Mouse (Mus musculus): ENCODE measurements around the gene Tbc1d22a. TPM values are rescaled to one million over a fixed set of nuclear protein-coding genes. Genes with fewer than 3 reads are reported as not detected.

Gene Tbc1d22a
- polyA plus RNA-seq, 1 experiment from 2014 or later = 10.8 TPM

- Histone ChIP-seq H3K36me3 (replicated peaks) (no peaks in the 10 kb centered on the region), H3K4me1 (peaks cover 8% of the 10 kb centered on the region), H3K27ac (no peak overlapping the region), H3K27me3 (ENCODE audit: poor library complexity, severe bottlenecking) (no peaks in the 10 kb centered on the region), H3K4me3 (no peak overlapping the region), H3K9me3 (no peaks in the 10 kb centered on the region)
- 91% methylated on average over 5 of the region's 5 CpGs for WGBS
- no peak for DNase-seq (ENCODE audit: extremely low spot score, low spot score)
Measured at GRCm38 (mm10) chr15:86449236-86449635, 235.0 kb downstream of the Tbc1d22a start.

GRCm38 (mm10) chr15:86449794-86450193 lies 235.5 kb downstream of the Tbc1d22a start:
- WGBS = 84% methylated on average over 2 of the region's 2 CpGs
- Histone ChIP-seq H3K9me3 (no peaks in the 10 kb centered on the region), H3K36me3 (replicated peaks) (no peaks in the 10 kb centered on the region), H3K27me3 (ENCODE audit: poor library complexity, severe bottlenecking) (no peaks in the 10 kb centered on the region), H3K4me3 (no peak overlapping the region), H3K27ac (no peak overlapping the region), H3K4me1 (peaks cover 8% of the 10 kb centered on the region)
- DNase-seq (ENCODE audit: extremely low spot score, low spot score) = no peak

- H3K4me3 ChIP-seq = no peak overlapping the region
- no peak overlapping the region for H3K27ac ChIP-seq
- no peak for DNase-seq (ENCODE audit: extremely low spot score, low spot score)
- no peaks in the 10 kb centered on the region for H3K27me3 ChIP-seq (ENCODE audit: poor library complexity, severe bottlenecking)
- H3K9me3 ChIP-seq = no peaks in the 10 kb centered on the region
- 73% methylated on average over 3 of the region's 3 CpGs for WGBS
- no peaks in the 10 kb centered on the region for H3K36me3 ChIP-seq (replicated peaks)
- H3K4me1 ChIP-seq = peaks cover 9% of the 10 kb centered on the region
Measured at GRCm38 (mm10) chr15:86459413-86459812, 245.2 kb downstream of the Tbc1d22a start.

GRCm38 (mm10) chr15:86462636-86463035 lies 248.4 kb downstream of the Tbc1d22a start:
- Histone ChIP-seq H3K4me1 (peaks cover 9% of the 10 kb centered on the region), H3K36me3 (replicated peaks) (no peaks in the 10 kb centered on the region), H3K27me3 (ENCODE audit: poor library complexity, severe bottlenecking) (no peaks in the 10 kb centered on the region), H3K4me3 (no peak overlapping the region), H3K9me3 (no peaks in the 10 kb centered on the region), H3K27ac (peak overlapping the region; percentile 48; the same call in 1 of the 2 replicates)
- WGBS = 92% methylated on average over 8 of the region's 8 CpGs
- DNase-seq (ENCODE audit: extremely low spot score, low spot score) = no peak

DNA sequence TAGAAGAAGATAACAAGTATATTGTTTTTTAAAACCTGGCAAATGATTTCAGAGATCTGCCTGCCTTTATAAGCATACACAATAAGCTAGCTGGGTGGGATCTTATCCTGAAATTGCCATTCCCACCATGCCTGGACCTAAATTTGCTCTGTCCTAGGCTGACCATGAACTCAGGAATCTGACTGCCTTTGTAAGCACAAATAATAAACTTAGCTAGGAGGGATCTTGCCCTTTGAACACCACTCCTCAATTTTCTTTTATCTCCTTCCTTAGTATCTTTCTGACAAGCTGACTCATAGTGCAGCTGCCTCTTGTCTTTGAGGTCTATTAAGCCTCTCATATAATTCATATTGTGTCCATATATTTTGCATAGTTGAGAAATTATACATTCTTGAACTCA lies 253.8 kb downstream of the Tbc1d22a start:
- H3K4me1 ChIP-seq = peaks cover 3% of the 10 kb centered on the region; the same call in 1 of the 2 replicates
- H3K9me3 ChIP-seq = peaks cover 10% of the 10 kb centered on the region; the same call in 1 of the 2 replicates
- H3K27ac ChIP-seq = no peak overlapping the region
- DNase-seq (ENCODE audit: extremely low spot score, low spot score) = no peak
- H3K27me3 ChIP-seq (ENCODE audit: poor library complexity, severe bottlenecking) = no peaks in the 10 kb centered on the region
- no peak overlapping the region for H3K4me3 ChIP-seq
- no peaks in the 10 kb centered on the region for H3K36me3 ChIP-seq (replicated peaks)

DNA sequence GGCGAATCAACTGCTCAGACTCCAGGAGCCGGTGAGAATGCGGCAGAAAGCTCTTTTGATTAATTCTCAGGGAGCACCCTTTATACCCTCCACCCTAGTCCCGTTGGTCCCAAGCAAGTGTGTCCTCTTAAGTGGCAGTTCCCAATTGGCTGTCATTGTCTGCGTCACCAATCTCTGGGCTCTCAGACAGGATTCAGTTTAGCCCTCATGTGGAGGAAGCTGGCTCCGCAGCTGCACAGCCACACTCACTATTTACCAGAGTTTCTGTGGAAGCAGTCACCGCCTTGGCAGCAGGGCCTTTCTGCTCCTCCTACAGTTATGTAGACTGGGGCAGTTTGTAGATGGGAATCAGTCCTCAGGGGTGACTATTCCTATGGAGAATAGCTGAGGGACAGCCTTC lies 256.9 kb downstream of the Tbc1d22a start:
- Histone ChIP-seq H3K4me1 (peaks cover 23% of the 10 kb centered on the region), H3K36me3 (replicated peaks) (no peaks in the 10 kb centered on the region), H3K27ac (no peak overlapping the region), H3K27me3 (ENCODE audit: poor library complexity, severe bottlenecking) (no peaks in the 10 kb centered on the region), H3K9me3 (peaks cover 10% of the 10 kb centered on the region; the same call in 1 of the 2 replicates), H3K4me3 (no peak overlapping the region)
- no peak for DNase-seq (ENCODE audit: extremely low spot score, low spot score)
- 71% methylated on average over 7 of the region's 7 CpGs for WGBS

DNA sequence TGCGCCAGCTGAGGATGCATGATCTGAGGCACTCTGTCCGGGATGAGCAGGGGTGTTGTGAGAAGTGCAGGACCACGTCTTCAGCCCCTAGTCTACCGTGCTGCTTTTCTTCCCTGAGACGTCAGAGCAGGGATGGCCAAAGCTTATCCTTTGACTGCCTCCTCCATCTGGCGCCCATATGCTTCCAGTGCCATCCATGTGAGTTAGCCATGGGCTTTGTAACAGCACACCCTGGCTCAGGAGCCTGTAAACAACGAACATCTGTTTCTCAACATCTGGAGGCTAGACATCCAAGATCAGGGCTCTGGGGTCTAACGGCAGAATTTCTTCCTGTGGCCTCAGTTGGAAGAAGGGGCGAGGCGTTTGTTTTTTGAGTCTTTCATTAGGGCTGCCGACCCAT lies 259.2 kb downstream of the Tbc1d22a start:
- DNase-seq (ENCODE audit: extremely low spot score, low spot score) = peak; percentile 21
- H3K27ac ChIP-seq = no peak overlapping the region
- no peak overlapping the region for H3K4me3 ChIP-seq
- no peaks in the 10 kb centered on the region for H3K27me3 ChIP-seq (ENCODE audit: poor library complexity, severe bottlenecking)
- 75% methylated on average over 11 of the region's 11 CpGs for WGBS
- H3K9me3 ChIP-seq = peaks cover 8% of the 10 kb centered on the region; the same call in 1 of the 2 replicates
- H3K36me3 ChIP-seq (replicated peaks) = no peaks in the 10 kb centered on the region
- peaks cover 43% of the 10 kb centered on the region for H3K4me1 ChIP-seq

GRCm38 (mm10) chr15:86474951-86475350 lies 260.7 kb downstream of the Tbc1d22a start:
- Histone ChIP-seq H3K4me1 (peaks cover 54% of the 10 kb centered on the region), H3K27me3 (ENCODE audit: poor library complexity, severe bottlenecking) (no peaks in the 10 kb centered on the region), H3K27ac (no peak overlapping the region), H3K36me3 (replicated peaks) (no peaks in the 10 kb centered on the region), H3K9me3 (peaks cover under 1% of the 10 kb centered on the region; the same call in 1 of the 2 replicates), H3K4me3 (no peak overlapping the region)
- WGBS = 70% methylated on average over 5 of the region's 5 CpGs
- no peak for DNase-seq (ENCODE audit: extremely low spot score, low spot score)

DNA sequence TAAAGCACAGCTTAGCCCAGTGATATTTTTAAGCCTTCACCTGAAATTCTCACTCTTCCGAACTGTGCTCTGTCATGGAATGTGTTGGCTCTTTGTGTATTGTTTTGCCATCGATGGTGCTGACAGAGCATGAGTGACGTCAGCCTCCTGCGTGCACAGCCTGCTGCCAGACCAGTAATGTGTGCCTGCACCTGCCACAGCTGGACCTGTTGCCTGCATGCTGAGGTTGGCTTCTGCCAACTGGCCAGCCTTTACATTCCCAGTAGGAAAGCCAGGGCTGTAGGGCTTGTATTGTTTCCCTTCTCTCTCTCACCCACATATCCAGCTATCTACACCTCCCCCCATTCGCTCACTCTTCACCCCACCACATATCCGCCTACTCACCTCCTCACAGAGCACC lies 262.2 kb downstream of the Tbc1d22a start:
- DNase-seq (ENCODE audit: extremely low spot score, low spot score) = no peak
- peaks cover 54% of the 10 kb centered on the region for H3K4me1 ChIP-seq
- no peak overlapping the region for H3K27ac ChIP-seq
- 76% methylated on average over 6 of the region's 6 CpGs for WGBS
- no peaks in the 10 kb centered on the region for H3K9me3 ChIP-seq
- no peak overlapping the region for H3K4me3 ChIP-seq
- H3K27me3 ChIP-seq (ENCODE audit: poor library complexity, severe bottlenecking) = no peaks in the 10 kb centered on the region
- no peaks in the 10 kb centered on the region for H3K36me3 ChIP-seq (replicated peaks)

DNA sequence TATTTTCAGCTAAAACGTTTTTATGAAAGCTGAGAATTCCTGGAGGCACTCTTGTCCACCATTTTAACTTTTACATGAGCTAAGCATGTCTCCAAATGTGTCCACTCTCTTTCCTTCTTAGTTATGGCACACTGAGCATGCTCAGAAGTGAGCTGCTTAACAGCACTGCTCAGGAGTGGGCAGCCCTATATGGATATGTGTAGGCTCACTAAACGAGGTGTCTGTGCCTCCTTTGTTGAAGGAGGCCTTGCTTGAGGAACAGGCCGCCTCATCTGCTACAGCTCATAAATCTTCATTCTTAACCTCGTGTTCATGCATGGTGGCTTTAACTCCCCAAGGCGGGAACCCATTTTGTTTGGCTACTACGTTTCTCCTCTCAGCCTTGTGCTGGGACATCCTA lies 262.8 kb downstream of the Tbc1d22a start:
- H3K9me3 ChIP-seq = no peaks in the 10 kb centered on the region
- H3K27ac ChIP-seq = no peak overlapping the region
- DNase-seq (ENCODE audit: extremely low spot score, low spot score) = no peak
- H3K4me3 ChIP-seq = no peak overlapping the region
- H3K36me3 ChIP-seq (replicated peaks) = no peaks in the 10 kb centered on the region
- H3K27me3 ChIP-seq (ENCODE audit: poor library complexity, severe bottlenecking) = no peaks in the 10 kb centered on the region
- 70% methylated on average over 6 of the region's 6 CpGs for WGBS
- peaks cover 54% of the 10 kb centered on the region for H3K4me1 ChIP-seq

DNA sequence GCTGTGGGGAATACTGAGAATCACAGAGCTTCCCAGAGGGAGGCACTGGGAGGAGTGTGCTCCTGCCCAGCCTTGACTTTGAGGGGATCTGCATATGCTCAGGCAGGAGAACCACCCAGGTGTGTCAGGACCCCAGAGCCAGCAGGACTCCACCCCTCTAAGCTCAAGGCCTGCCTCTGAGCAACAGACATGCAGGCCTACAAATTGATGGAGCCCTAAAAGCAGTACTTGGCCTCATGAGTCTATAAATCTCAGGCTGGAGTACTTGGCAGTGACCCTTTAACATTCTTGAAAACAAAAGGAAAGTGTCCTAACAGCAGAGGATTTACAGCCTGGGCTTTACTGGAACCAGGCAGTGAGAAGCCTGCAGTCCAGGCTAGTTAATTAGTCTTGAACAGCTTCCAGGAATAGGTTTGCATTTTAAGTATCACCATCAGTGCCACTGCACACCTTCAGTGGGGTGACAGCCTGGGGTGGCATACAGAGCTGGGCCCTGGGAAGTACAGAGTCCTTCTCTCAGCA lies 263.3 kb downstream of the Tbc1d22a start:
- Histone ChIP-seq H3K27ac (no peak overlapping the region), H3K4me3 (no peak overlapping the region), H3K4me1 (peaks cover 53% of the 10 kb centered on the region), H3K27me3 (ENCODE audit: poor library complexity, severe bottlenecking) (no peaks in the 10 kb centered on the region), H3K36me3 (replicated peaks) (no peaks in the 10 kb centered on the region), H3K9me3 (no peaks in the 10 kb centered on the region)
- DNase-seq (ENCODE audit: extremely low spot score, low spot score) = no peak

- Histone ChIP-seq H3K27me3 (ENCODE audit: poor library complexity, severe bottlenecking) (no peaks in the 10 kb centered on the region), H3K9me3 (no peaks in the 10 kb centered on the region), H3K27ac (peak overlapping the region; percentile 35; the same call in 1 of the 2 replicates), H3K4me1 (peaks cover 43% of the 10 kb centered on the region), H3K4me3 (no peak overlapping the region), H3K36me3 (replicated peaks) (no peaks in the 10 kb centered on the region)
- no peak for DNase-seq (ENCODE audit: extremely low spot score, low spot score)
- 77% methylated on average over 13 of the region's 13 CpGs for WGBS
Measured at GRCm38 (mm10) chr15:86478685-86479502, 264.6 kb downstream of the Tbc1d22a start.

GRCm38 (mm10) chr15:86482362-86482761 lies 268.1 kb downstream of the Tbc1d22a start:
- DNase-seq (ENCODE audit: extremely low spot score, low spot score) = no peak
- Histone ChIP-seq H3K9me3 (no peaks in the 10 kb centered on the region), H3K27me3 (ENCODE audit: poor library complexity, severe bottlenecking) (no peaks in the 10 kb centered on the region), H3K27ac (no peak overlapping the region), H3K4me3 (no peak overlapping the region), H3K36me3 (replicated peaks) (no peaks in the 10 kb centered on the region), H3K4me1 (peaks cover 18% of the 10 kb centered on the region)
- 91% methylated on average over 5 of the region's 5 CpGs for WGBS

Measured in forebrain, embryonic 10.5 days (tissue).